Mouse (Mus musculus): ENCODE data around the gene Mfap4. TPM values are rescaled to one million over a fixed set of nuclear protein-coding genes. Genes with fewer than 3 reads are reported as not detected.

The Mfap4 gene
- polyA plus RNA-seq (2017; shearing (Covaris generic)): not detected

DNA sequence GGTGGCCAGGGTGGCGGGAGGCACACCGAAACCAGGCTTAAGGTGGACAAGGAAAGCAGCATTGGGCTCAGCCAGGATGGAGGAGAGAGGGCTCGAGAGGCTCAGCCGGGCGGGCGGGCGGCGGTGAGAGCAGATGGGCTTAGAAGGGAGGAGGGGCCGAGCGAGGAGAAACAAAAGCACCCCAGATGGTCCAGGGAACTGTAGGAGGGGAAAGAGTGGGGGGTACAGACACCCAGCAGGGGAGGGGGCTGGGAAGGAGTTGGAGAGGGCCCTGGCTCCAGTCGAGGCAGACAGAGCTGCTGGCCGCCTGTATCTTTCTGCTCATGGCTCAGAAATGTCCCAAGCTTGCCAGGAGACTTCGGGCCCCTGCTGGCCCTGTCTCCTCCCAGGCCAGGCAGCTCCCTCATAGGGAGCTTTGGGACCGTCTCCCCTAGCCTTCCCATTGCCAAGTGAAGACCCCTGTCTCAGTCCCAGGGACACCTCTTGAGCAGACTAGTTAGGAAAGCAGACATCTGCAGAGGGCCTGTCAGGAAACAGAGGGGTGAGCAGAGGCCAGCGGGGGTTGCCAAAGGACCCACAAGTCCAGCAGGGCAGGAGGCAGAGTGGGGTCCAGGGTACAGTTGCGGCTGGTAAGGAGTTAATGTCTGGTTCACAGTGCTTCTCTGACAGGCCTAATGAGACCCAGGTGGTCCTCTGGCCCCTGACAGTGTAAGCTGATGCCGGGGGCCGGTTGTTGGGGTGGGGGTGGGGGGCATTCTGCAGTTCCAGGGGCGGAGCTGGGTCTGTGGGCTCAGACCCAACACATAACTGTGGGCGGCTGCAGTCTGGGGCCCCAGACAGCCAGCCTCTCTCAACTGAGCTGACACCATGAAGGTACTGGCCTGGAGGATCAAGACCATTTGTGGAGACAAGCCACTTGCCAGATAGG is at the start of gene Mfap4:
Gene Mfap4, plus strand, starts transcription at position 819 of the 928 bp plus-strand sequence.

DNA sequence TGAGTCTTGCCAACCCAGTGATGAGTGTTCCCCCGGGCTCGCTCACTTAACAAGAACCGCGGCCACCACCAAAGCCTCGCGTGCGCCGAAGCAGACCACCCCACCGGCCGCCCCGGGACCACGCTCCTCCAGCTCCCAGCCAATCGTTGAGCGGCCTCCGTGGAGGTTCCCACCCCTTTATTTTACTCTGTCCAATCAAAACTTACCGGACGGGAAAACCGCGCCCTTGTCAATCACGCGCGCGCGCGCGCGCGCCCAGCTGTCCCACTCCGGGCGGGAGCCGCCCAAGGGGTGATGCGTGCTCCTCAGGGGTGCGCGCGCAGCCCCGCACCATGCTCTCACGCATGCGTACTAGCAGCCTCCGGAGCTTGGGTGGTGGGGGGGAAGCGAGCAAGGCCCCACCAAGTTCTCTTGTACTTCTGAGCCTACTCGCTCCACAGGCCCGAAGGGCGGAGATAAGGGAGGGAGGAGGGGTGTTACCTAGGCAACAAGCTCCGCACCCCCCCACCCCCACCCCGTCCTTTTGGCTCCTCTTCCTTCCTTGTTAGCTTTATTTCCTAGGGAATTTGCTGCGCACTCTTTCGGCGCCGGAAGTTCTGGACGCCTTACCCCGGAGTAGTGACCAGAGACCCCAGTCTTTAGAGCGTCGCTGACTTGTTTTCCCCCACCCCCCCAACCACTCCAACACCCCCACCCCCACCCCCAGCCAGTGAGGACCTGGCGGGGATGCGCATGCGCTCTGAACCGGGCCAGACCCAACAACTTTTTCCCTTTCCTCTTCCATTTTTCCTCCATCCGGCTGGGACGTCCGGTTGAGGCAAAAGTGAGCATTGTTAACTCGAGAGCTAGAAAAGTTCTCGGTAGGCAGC is 9.1 kb downstream of the Mfap4 start, which contains the start of gene Mapk7:
Gene Mapk7, minus strand, starts transcription at position 278 of the 869 bp plus-strand sequence.

DNA sequence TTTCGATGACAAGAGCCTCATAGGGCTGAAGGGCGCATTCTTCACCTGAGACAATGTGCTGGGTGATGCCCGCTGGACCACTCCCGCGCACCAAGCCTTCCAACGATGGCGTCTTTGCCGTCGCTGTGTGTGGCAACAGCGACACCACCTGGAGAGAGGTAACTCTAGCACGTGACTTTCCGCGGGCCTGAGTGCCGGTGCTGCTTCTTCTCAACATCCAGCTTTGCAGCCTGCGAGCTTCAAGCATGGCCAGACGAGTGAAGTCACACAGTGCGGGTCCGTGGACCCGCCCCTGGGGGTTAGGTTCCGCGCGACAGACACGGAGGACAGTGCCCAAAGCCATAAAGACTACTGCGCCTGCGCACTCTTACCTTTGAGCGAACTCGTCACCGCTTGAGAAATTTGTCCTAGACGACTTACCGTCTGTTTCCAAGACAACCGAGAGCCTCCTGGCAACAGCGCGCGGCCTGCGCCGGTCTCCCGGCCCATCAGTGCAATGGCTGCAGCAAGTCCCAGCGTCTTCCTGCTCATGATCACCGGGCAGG is 19.6 kb downstream of the Mfap4 start, which contains the start of gene B9d1:
Gene B9d1, plus strand, starts transcription at position 432 of the 545 bp plus-strand sequence.

Other genes starting within 250 kb of the Mfap4 start
- gene Aldh3a2, start 218.0 kb upstream of the Mfap4 start, polyA plus RNA-seq (2017; shearing (Covaris generic)): 53.2 TPM
- not detected for gene Slc47a2, start 142.6 kb upstream of the Mfap4 start, polyA plus RNA-seq (2017; shearing (Covaris generic))
- gene Slc47a1, start 107.1 kb upstream of the Mfap4 start, polyA plus RNA-seq (2017; shearing (Covaris generic)): not detected
- not detected for gene Rnf112, start 31.3 kb upstream of the Mfap4 start, polyA plus RNA-seq (2017; shearing (Covaris generic))
- 30.8 TPM for gene Mapk7, start 9.0 kb downstream of the Mfap4 start, polyA plus RNA-seq (2017; shearing (Covaris generic))
- gene B9d1, start 19.7 kb downstream of the Mfap4 start, polyA plus RNA-seq (2017; shearing (Covaris generic)): 3.4 TPM
- 0.96 TPM for gene Epn2, start 94.3 kb downstream of the Mfap4 start, polyA plus RNA-seq (2017; shearing (Covaris generic))
- gene Grap, start 167.8 kb downstream of the Mfap4 start, polyA plus RNA-seq (2017; shearing (Covaris generic)): 394 TPM
- 1.5 TPM for gene Fam83g, start 198.7 kb downstream of the Mfap4 start, polyA plus RNA-seq (2017; shearing (Covaris generic))
- gene Slc5a10, start 235.4 kb downstream of the Mfap4 start, polyA plus RNA-seq (2017; shearing (Covaris generic)): 0.24 TPM

All from CD4-positive, CD25-positive, alpha-beta regulatory T cell, adult 9 weeks (primary cell).